Mouse (Mus musculus): Measurements from ENCODE around the gene Sh3bgrl2. TPM values are rescaled to one million over a fixed set of nuclear protein-coding genes. Genes with fewer than 3 reads are reported as not detected.
A peak's percentile ranks its signal among the peaks of the same experiment; 100 is the strongest.

The Sh3bgrl2 gene
- total and polyA plus RNA-seq, 2 experiments from 2014 or later: 6.8 to 9.0 TPM

DNA sequence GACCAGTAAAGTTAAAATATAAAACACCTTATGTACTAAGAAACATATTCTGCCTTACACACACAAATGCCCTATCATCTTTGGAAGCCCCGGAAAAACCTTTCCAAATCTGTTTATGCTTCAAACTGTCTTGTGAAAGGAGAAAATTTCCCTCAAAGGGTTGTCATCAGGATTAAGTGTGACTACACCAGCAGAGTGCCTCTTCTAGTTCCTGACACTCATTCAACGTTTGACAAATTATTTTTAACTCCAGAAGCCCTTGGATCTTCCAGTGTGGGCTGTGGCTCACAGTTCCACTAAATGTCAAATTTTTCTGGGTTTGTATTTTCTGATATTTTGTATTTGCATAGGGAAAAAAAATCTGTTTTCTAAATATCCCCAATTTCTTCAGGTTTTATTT is 10.6 kb upstream of the Sh3bgrl2 start:
- no peak overlapping the region for H3K9ac ChIP-seq
- ATAC-seq: peak; percentile 50; the same call in 1 of the 2 replicates
- no peak for DNase-seq
- no peaks in the 10 kb centered on the region for H3K4me1 ChIP-seq (ENCODE audit: insufficient read depth)
- no peaks in the 10 kb centered on the region for H3K36me3 ChIP-seq (ENCODE audit: insufficient read depth)
- H3K9me3 ChIP-seq (ENCODE audit: low read length): no peaks in the 10 kb centered on the region
- H3K4me2 ChIP-seq (ENCODE audit: low read depth): no peak overlapping the region
- no peaks in the 10 kb centered on the region for H3K27me3 ChIP-seq (ENCODE audit: insufficient read depth, low read length)
- WGBS: 34% methylated on average over 2 of the region's 2 CpGs
- no peak overlapping the region for H3K27ac ChIP-seq (ENCODE audit: low read depth, low read length)
- TF ChIP-seq CTCF (IDR thresholded peaks at IDR 0.05; ENCODE audit: low read depth): no peak
- H3K4me3 ChIP-seq (ENCODE audit: low read depth, low read length): no peak overlapping the region

- H3K27ac ChIP-seq (ENCODE audit: low read depth, low read length): 0 out of 2 replicates have a peak overlapping the region, but pooled peaks have one; percentile 35
- WGBS: 34% methylated on average over 15 of the region's 15 CpGs
- H3K4me2 ChIP-seq (ENCODE audit: low read depth): no peak overlapping the region
- no peak overlapping the region for H3K4me3 ChIP-seq (ENCODE audit: low read depth, low read length)
- no peaks in the 10 kb centered on the region for H3K4me1 ChIP-seq (ENCODE audit: insufficient read depth)
- no peaks in the 10 kb centered on the region for H3K27me3 ChIP-seq (ENCODE audit: insufficient read depth, low read length)
- H3K36me3 ChIP-seq (ENCODE audit: insufficient read depth): no peaks in the 10 kb centered on the region
- ATAC-seq (peak; percentile 74), DNase-seq (peak; percentile 41)
- no peaks in the 10 kb centered on the region for H3K9me3 ChIP-seq (ENCODE audit: low read length)
- no peak overlapping the region for H3K9ac ChIP-seq
- no peak for TF ChIP-seq CTCF (IDR thresholded peaks at IDR 0.05; ENCODE audit: low read depth)
Measured at GRCm38 (mm10) chr9:83537921-83538536, 10.1 kb upstream of the Sh3bgrl2 start.

GRCm38 (mm10) chr9:83539809-83540491 is 8.2 kb upstream of the Sh3bgrl2 start:
- 94% methylated on average over 14 of the region's 14 CpGs for WGBS
- no peaks in the 10 kb centered on the region for H3K4me1 ChIP-seq (ENCODE audit: insufficient read depth)
- no peaks in the 10 kb centered on the region for H3K36me3 ChIP-seq (ENCODE audit: insufficient read depth)
- no peak overlapping the region for H3K4me3 ChIP-seq (ENCODE audit: low read depth, low read length)
- H3K9ac ChIP-seq: no peak overlapping the region
- no peak overlapping the region for H3K27ac ChIP-seq (ENCODE audit: low read depth, low read length)
- no peaks in the 10 kb centered on the region for H3K9me3 ChIP-seq (ENCODE audit: low read length)
- TF ChIP-seq CTCF (IDR thresholded peaks at IDR 0.05; ENCODE audit: low read depth): no peak
- no peaks in the 10 kb centered on the region for H3K27me3 ChIP-seq (ENCODE audit: insufficient read depth, low read length)
- DNase-seq (no peak), ATAC-seq (no peak)
- H3K4me2 ChIP-seq (ENCODE audit: low read depth): no peak overlapping the region

DNA sequence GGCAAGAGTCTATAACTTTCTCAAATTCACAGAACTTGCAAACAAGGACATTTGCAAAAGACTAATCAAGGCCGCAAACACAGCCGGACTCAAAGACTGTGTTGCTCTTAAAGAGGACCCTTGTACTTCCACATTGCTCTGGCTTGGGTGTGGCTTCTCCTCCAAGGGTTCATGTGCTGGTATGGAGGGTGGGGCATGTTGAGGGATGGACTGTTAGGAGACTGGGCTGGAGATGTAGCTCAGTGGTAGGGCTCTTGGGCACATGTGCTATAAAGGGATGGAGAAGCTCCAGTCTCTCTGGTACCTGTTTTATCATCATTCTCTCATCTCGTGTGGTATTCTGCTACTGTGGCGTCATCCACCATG is 7.7 kb upstream of the Sh3bgrl2 start:
- no peak for DNase-seq
- no peak overlapping the region for H3K4me2 ChIP-seq (ENCODE audit: low read depth)
- 94% methylated on average over 4 of the region's 4 CpGs for WGBS
- no peaks in the 10 kb centered on the region for H3K36me3 ChIP-seq (ENCODE audit: insufficient read depth)
- H3K27me3 ChIP-seq (ENCODE audit: insufficient read depth, low read length): no peaks in the 10 kb centered on the region
- ATAC-seq: no peak
- no peak overlapping the region for H3K9ac ChIP-seq
- H3K27ac ChIP-seq (ENCODE audit: low read depth, low read length): no peak overlapping the region
- no peaks in the 10 kb centered on the region for H3K4me1 ChIP-seq (ENCODE audit: insufficient read depth)
- no peaks in the 10 kb centered on the region for H3K9me3 ChIP-seq (ENCODE audit: low read length)
- no peak for TF ChIP-seq CTCF (IDR thresholded peaks at IDR 0.05; ENCODE audit: low read depth)
- no peak overlapping the region for H3K4me3 ChIP-seq (ENCODE audit: low read depth, low read length)

DNA sequence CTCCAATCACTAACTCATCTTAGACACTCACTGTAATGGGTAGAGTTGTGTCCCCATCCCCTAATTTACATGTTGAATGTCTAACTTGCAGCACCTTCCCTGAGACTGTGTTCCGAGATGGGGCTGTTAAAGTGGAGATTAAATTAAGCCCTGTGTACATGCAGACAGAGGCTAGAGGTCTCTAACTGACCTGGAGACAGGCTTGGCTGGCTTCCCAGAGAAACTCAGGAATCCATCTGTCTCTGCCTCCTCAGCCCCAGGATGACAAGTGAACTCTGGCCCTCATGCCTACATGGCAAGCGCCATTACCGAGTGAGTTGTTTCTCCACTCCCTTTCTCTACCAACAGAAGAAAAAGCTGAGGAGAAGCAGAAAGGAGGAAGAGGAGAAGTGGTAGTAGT is 7.2 kb upstream of the Sh3bgrl2 start:
- no peak for TF ChIP-seq CTCF (IDR thresholded peaks at IDR 0.05; ENCODE audit: low read depth)
- Histone ChIP-seq H3K9me3 (ENCODE audit: low read length) (no peaks in the 10 kb centered on the region), H3K36me3 (ENCODE audit: insufficient read depth) (no peaks in the 10 kb centered on the region), H3K9ac (no peak overlapping the region), H3K4me1 (ENCODE audit: insufficient read depth) (no peaks in the 10 kb centered on the region), H3K27ac (ENCODE audit: low read depth, low read length) (no peak overlapping the region), H3K4me2 (ENCODE audit: low read depth) (no peak overlapping the region), H3K27me3 (ENCODE audit: insufficient read depth, low read length) (no peaks in the 10 kb centered on the region), H3K4me3 (ENCODE audit: low read depth, low read length) (no peak overlapping the region)
- ATAC-seq (no peak), DNase-seq (no peak)
- 78% methylated on average over 3 of the region's 3 CpGs for whole genome bisulfite sequencing

DNA sequence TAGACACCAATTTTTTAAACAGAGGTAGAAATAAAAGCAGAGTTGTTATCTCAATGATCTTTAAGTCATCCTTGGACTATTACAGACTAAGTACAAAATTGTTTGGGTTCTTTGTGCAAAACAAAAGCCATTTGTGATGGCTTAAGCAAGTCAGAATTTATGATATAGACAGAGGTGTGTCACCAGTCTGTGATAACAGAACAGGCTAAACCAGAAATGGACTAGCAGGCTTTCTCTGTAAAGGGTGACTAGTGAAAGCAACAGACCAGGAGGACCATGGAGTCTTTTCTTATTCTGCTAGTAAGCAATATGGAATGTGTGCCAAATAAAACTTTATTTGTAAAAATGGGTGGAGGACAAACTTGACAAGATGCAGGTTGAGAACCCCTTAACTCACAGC is 2.9 kb upstream of the Sh3bgrl2 start:
- no peak for TF ChIP-seq CTCF (IDR thresholded peaks at IDR 0.05; ENCODE audit: low read depth)
- H3K4me2 ChIP-seq (ENCODE audit: low read depth): no peak overlapping the region
- no peak for DNase-seq
- no peaks in the 10 kb centered on the region for H3K36me3 ChIP-seq (ENCODE audit: insufficient read depth)
- no peaks in the 10 kb centered on the region for H3K9me3 ChIP-seq (ENCODE audit: low read length)
- H3K27ac ChIP-seq (ENCODE audit: low read depth, low read length): no peak overlapping the region
- ATAC-seq: no peak
- no peak overlapping the region for H3K4me3 ChIP-seq (ENCODE audit: low read depth, low read length)
- no peak overlapping the region for H3K9ac ChIP-seq
- no peaks in the 10 kb centered on the region for H3K27me3 ChIP-seq (ENCODE audit: insufficient read depth, low read length)
- no peaks in the 10 kb centered on the region for H3K4me1 ChIP-seq (ENCODE audit: insufficient read depth)

GRCm38 (mm10) chr9:83546316-83546715 is 1.8 kb upstream of the Sh3bgrl2 start:
- Histone ChIP-seq H3K9ac (no peak overlapping the region), H3K36me3 (ENCODE audit: insufficient read depth) (no peaks in the 10 kb centered on the region), H3K4me2 (ENCODE audit: low read depth) (no peak overlapping the region), H3K4me1 (ENCODE audit: insufficient read depth) (no peaks in the 10 kb centered on the region; the same call in 1 of the 2 replicates), H3K27me3 (ENCODE audit: insufficient read depth, low read length) (no peaks in the 10 kb centered on the region), H3K4me3 (ENCODE audit: low read depth, low read length) (no peak overlapping the region), H3K27ac (ENCODE audit: low read depth, low read length) (no peak overlapping the region), H3K9me3 (ENCODE audit: low read length) (no peaks in the 10 kb centered on the region)
- ATAC-seq (no peak), DNase-seq (no peak)
- 88% methylated on average over 7 of the region's 7 CpGs for WGBS
- TF ChIP-seq CTCF (IDR thresholded peaks at IDR 0.05; ENCODE audit: low read depth): no peak
